Mouse (Mus musculus) left cerebral cortex, adult 2 months (tissue): ENCODE results near the gene Kalrn. TPM values are rescaled to one million over a fixed set of nuclear protein-coding genes. Genes with fewer than 3 reads are reported as not detected.

ENCODE experiments used
- DNase-seq, 2 experiments: peaks; one replicate each; pipeline ENCODE4 v3.0.0; 2021 to 2022; ENCODE audit warnings: low spot score in 2 of 2, mixed read lengths in 1 of 2; ENCODE audit errors: extremely low spot score in 1 of 2
- H3K27ac ChIP-seq: fragments of 200-600 bp; 2 replicates; pipeline ENCODE4 v1.8.1; 2022
- H3K4me3 ChIP-seq: fragments of 200-600 bp; 2 replicates; pipeline ENCODE4 v1.8.1; 2022
- CTCF ChIP-seq: fragments of 200-600 bp; IDR thresholded peaks from 2 replicates; pipeline ENCODE4 v1.8.1; 2022; ENCODE audit warnings: antibody characterized with exemption, mild to moderate bottlenecking, moderate library complexity
- intact Hi-C: fragments of 180-260 bp; cut with DNase I; formaldehyde crosslinking; loops from one replicate; pipeline ENCODE4 v1.15.1; 2025
- total RNA-seq, 2 experiments: library from RNA; stranded (reverse); gene quantifications; 2 replicates each; pipeline ENCODE4 v1.2.3; 2021

Kalrn gene
- total RNA-seq, 2 experiments from 2014 or later, result 539 to 570 TPM

DNA sequence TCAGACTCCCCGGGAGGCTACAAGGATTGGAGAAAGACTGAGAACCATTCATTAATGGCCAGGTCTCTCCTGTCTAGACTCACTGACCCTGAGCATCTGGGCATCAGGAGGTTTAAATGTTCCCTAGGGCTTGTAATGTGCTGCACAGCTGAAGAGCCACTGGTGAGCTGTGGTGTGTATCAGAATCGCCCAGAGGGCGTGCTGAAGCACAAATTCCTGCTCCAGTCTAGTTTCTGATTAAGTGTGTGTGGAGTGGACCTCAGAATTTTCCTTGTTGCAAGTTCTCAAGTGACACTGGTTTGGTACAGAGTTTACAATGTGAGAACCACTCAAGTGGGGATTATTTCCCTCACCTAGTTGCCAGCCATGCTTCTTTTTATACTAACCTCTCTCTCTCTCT lies 473.5 kb downstream of the Kalrn start:
- TF ChIP-seq CTCF, result no peak
- no peak overlapping the region for H3K27ac ChIP-seq
- no peak for DNase-seq
- H3K4me3 ChIP-seq, result no peak overlapping the region
- intact Hi-C loops, result loop anchor here (5.0 kb wide), 1 partner anchor 102 kb away; no protein-coding TSS in a partner anchor

- intact Hi-C loops, result loop anchor here (5.0 kb wide), 1 partner anchor 98 kb away; no protein-coding TSS in a partner anchor
- peak in 1 of 2 experiments; percentile 28 for DNase-seq
- Histone ChIP-seq H3K27ac (no peak overlapping the region; the same call in 1 of the 2 replicates), H3K4me3 (peak overlapping the region; percentile 49)
- TF ChIP-seq CTCF, result no peak
These were observed 477.7 kb downstream of the Kalrn start for GRCm38 (mm10) chr16:34095548-34096141.

- DNase-seq, result no peak
- H3K27ac ChIP-seq, result no peak overlapping the region; the same call in 1 of the 2 replicates
- H3K4me3 ChIP-seq, result peak overlapping the region; percentile 49
- intact Hi-C loops, result loop anchor here (5.0 kb wide), 1 partner anchor 98 kb away; no protein-coding TSS in a partner anchor
- no peak for TF ChIP-seq CTCF
These were observed 478.3 kb downstream of the Kalrn start for GRCm38 (mm10) chr16:34095093-34095465.

- peak; percentile 42 to 48 for DNase-seq
- no peak overlapping the region; the same call in 1 of the 2 replicates for H3K27ac ChIP-seq
- intact Hi-C loops, result loop anchor here (5.0 kb wide), 2 partner anchors 52 to 97 kb away; no protein-coding TSS in a partner anchor
- H3K4me3 ChIP-seq, result peak overlapping the region; percentile 49
- peak; percentile 29 for TF ChIP-seq CTCF
These were observed 478.8 kb downstream of the Kalrn start for GRCm38 (mm10) chr16:34094446-34095092.

DNA sequence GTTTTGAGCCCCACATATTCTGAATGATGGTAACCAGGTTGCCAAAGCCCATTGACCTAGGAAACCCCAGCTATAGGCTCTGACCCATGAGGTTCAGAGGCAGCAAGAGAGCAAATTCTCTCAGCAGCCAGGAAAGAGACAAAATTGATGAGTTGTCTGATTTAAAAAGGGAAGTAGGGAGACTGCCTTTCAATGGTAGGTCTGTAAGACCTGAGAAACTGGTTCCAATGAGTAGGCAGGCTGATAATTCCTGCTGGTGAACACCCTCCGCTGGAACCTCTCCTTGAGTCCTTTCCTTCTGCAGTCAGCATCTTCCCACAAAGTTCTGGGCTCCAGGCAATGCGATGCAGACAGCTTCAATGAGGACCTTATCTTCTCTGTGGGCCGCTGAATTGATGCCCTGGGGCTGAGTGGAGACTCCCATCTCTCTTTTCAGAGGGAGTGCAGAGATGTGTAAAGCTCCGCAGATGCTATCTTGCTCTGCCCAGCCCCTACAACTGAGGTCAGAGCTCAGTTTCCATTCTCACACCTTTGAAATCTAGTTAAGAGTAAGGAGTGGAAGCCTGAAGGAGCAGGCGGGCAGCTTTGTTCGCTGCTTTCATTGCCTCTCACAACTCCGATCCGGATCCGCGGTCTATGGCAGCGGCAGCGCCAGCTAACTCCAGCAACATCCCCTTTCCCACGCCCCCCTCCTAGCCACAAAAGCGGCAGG lies 479.4 kb downstream of the Kalrn start:
- intact Hi-C loops, result loop anchor here (5.0 kb wide), 1 partner anchor 52 kb away; no protein-coding TSS in a partner anchor
- H3K4me3 ChIP-seq, result peak overlapping the region; percentile 49
- TF ChIP-seq CTCF, result no peak
- no peak for DNase-seq
- no peak overlapping the region for H3K27ac ChIP-seq

DNA sequence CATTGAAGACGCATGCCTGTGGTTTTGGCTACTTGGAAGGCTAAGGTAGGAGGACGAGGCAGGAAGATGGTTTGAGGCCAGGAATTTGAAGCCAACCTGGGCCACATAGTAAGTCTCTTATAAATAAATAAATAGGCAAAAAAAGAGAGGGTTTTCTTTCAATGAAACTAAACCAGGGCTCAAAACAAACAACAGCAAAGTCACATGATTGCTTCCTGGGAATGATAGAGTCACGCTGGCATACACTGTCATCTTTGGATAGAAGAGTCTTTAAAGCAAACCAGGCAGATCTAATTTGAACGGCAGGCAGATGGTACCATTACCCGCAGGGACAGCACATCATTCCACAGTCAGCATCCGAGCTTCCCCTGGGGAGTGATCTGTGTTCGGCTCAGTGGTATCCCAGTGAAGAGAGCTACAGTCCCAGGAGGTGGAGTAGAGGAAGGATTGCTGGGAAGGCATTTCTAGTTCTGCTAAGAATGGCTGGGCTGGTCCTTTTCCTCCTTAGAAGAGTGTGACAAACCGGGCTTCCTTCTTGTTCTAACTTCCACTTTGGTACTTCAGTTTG lies 483.7 kb downstream of the Kalrn start:
- intact Hi-C loops, result loop anchor here (5.0 kb wide), 1 partner anchor 47 kb away; no protein-coding TSS in a partner anchor
- no peak for DNase-seq
- Histone ChIP-seq H3K4me3 (no peak overlapping the region), H3K27ac (no peak overlapping the region)
- TF ChIP-seq CTCF, result no peak

- no peak overlapping the region for H3K27ac ChIP-seq
- no peak overlapping the region for H3K4me3 ChIP-seq
- no peak for TF ChIP-seq CTCF
- DNase-seq, result no peak
- intact Hi-C loops, result no loop called here
These were observed 484.3 kb downstream of the Kalrn start for GRCm38 (mm10) chr16:34089022-34089421.

DNA sequence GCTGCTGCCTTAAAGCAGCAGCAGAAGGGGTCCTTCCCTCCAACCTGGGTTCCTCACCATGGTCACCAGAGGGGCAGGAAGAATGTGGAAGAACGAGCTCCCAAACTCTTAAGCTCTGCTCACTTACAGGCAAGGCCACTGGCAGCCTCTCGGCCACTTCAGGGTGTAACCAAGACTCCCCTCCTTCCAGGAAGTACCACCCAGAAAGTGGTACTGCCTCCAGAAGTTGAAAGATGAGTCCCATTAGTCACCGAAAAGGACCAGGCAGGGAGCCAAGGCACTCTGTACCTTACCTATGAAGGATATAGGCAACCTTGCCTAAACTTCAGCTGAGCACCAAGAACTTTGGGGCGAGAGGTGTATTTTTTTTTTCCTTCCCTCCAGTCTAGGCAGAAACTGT lies 485.0 kb downstream of the Kalrn start:
- intact Hi-C loops, result no loop called here
- no peak overlapping the region for H3K4me3 ChIP-seq

DNA sequence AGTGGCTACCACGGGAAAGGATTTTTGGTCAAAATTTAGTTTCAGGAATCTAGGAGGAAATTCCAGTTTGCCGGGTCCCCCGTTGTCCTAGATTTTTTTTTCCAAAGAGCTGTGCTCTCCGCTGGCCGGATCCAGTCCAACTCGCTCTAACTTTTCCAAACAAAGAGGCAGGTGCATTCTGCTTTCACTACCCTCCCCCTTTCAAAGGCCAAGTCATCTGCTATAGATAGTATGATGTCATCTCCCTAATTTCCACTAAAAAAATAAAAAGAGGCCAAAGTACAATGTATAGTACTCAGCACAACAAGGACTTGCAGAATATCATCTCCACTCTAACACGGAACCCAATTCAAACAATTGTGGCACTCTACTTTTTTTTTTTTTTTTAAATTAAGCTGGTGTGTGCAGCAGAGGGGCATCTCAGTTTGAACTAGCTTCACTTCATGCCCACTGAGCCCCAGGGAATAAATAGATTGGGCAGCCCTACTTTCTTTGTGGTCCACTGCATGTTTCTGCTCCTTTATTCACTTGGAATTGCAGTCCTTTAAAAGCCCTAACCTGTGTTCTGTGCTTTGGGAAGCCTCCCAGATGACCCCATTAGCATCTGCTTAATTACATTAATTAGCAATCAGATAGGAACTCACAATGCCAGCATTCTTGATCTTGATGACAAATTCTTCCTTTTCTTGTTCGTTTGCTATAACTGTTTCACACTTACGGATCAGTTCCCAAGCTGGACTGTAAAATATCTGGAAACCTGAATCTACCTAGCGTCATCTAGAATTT lies 489.0 kb downstream of the Kalrn start:
- DNase-seq, result no peak
- no peak overlapping the region for H3K27ac ChIP-seq
- H3K4me3 ChIP-seq, result no peak overlapping the region
- no peak for TF ChIP-seq CTCF
- intact Hi-C loops, result no loop called here

More for the DNA sequence above, 485.0 kb downstream of the Kalrn start:
- no peak for DNase-seq
- TF ChIP-seq CTCF, result no peak
- H3K27ac ChIP-seq, result no peak overlapping the region

DNA sequence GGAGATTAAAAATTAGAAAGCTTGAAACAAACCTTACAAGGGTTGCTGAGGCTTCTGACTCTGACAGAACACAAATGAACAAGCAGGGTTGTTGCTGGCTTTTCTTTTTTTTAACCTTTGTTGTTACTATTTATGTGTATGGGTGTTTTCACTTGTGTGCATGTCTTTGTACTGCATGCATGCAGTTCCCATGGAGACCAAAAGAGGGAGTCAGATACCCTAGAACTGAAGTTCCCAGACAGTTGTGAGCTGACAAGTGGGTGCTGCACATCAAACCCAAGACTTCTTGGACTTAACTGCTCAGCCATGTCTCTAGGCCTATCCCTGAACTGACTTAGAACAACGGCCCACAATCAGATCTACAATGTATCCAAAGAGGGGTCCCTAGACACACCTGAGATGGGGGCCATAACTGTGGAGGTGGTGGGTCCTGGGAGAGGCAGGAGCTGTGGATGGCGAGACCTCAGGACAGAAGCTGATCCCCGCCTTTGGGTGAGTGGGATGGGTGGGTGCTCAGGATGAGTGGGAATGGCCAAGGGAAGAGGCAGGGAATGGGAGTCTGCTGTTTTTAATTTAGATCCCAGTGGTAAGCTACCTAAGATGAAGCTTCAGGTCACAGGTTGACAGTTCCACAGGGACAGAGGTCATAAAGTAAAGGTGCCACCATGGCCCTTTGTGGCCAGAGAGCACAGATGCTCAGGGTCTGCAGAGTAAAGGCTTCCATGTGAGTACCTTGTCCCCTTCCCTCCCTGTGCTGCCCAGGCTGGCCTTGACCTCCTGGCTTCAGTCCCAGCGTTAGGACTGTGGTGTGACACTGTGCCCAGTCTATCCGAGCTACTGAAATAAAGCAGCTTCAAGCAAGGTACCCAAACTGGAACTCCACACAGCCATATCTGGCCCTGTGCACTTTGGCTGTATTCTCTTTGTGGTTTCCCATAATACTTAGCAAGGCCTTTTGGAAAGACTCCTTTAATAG lies 490.6 kb downstream of the Kalrn start:
- H3K27ac ChIP-seq, result no peak overlapping the region
- intact Hi-C loops, result no loop called here
- DNase-seq, result no peak

More for the DNA sequence above, 490.6 kb downstream of the Kalrn start:
- no peak overlapping the region for H3K4me3 ChIP-seq
- peak; percentile 46 for TF ChIP-seq CTCF
